Mouse (Mus musculus) layer of hippocampus, postnatal 14 days (tissue): ENCODE measurements around the gene Rrp12. TPM values are rescaled to one million over a fixed set of nuclear protein-coding genes. Genes with fewer than 3 reads are reported as not detected.
"Not testable (repeated sequence)": the region's sequence is repeated elsewhere in the genome, so short reads cannot be mapped to it uniquely, and the experiment has no call there.

Experiments used
- DNase-seq, 2 experiments: peaks; one replicate each; pipeline ENCODE4 v3.0.0; 2021 to 2022; ENCODE audit warnings: low spot score in 2 of 2, mixed read lengths in 1 of 2
- total RNA-seq, 2 experiments: library from RNA; stranded (reverse); gene quantifications; 2 replicates each; pipeline ENCODE4 v1.2.3; 2021

The Rrp12 gene
- total RNA-seq, 2 experiments from 2014 or later, result 33.4 to 34.0 TPM

GRCm38 (mm10) chr19:41850719-41851543 is 45.0 kb downstream of the Rrp12 start:
- DNase-seq, result no peak

GRCm38 (mm10) chr19:41850021-41850718 is 45.8 kb downstream of the Rrp12 start:
- no peak for DNase-seq

GRCm38 (mm10) chr19:41847992-41848851 is 47.8 kb downstream of the Rrp12 start, which contains the start of gene Frat2:
TSS of gene Frat2 (minus strand) at chr19:41848132.
- DNase-seq, result peak; percentile 87 to 91

GRCm38 (mm10) chr19:41847614-41847991 is 48.4 kb downstream of the Rrp12 start:
- not testable (repeated sequence) for DNase-seq

- DNase-seq, result peak in 1 of 2 experiments; percentile 36
These were observed 48.8 kb downstream of the Rrp12 start for GRCm38 (mm10) chr19:41847091-41847581.

- DNase-seq, result no peak
These were observed 49.4 kb downstream of the Rrp12 start for GRCm38 (mm10) chr19:41846366-41847090.

- DNase-seq, result no peak
These were observed 51.6 kb downstream of the Rrp12 start for GRCm38 (mm10) chr19:41844345-41844744.

GRCm38 (mm10) chr19:41842706-41843105 is 53.3 kb downstream of the Rrp12 start:
- DNase-seq, result no peak

GRCm38 (mm10) chr19:41842196-41842595 is 53.8 kb downstream of the Rrp12 start:
- DNase-seq, result peak in 1 of 2 experiments; percentile 54

- DNase-seq, result no peak
These were observed 54.7 kb downstream of the Rrp12 start for GRCm38 (mm10) chr19:41841105-41841750.

- no peak for DNase-seq
These were observed 56.3 kb downstream of the Rrp12 start for GRCm38 (mm10) chr19:41839685-41840084.

GRCm38 (mm10) chr19:41838808-41839207 is 57.2 kb downstream of the Rrp12 start:
- no peak for DNase-seq

- DNase-seq, result no peak
These were observed 58.1 kb downstream of the Rrp12 start for GRCm38 (mm10) chr19:41837917-41838261.

- no peak for DNase-seq
These were observed 58.6 kb downstream of the Rrp12 start for GRCm38 (mm10) chr19:41837194-41837916.

GRCm38 (mm10) chr19:41836719-41837118 is 59.3 kb downstream of the Rrp12 start:
- DNase-seq, result no peak

GRCm38 (mm10) chr19:41835816-41836215 is 60.2 kb downstream of the Rrp12 start:
- peak; percentile 57 to 74 for DNase-seq

GRCm38 (mm10) chr19:41835407-41835806 is 60.6 kb downstream of the Rrp12 start:
- DNase-seq, result no peak

GRCm38 (mm10) chr19:41832501-41833201 is 63.3 kb downstream of the Rrp12 start:
- DNase-seq, result peak in 1 of 2 experiments; percentile 6
